Mouse (Mus musculus): ENCODE measurements around the gene Gapt. TPM values are rescaled to one million over a fixed set of nuclear protein-coding genes. Genes with fewer than 3 reads are reported as not detected.

Gene Gapt
- total and polyA plus RNA-seq, 2 experiments: 0.11 TPM; not detected in 1

- no peak for DNase-seq (ENCODE audit: extremely low read depth, low read depth, low spot score)
- Histone ChIP-seq H3K27me3 (ENCODE audit: control insufficient read depth, insufficient read depth, low read length) (no peaks in the 10 kb centered on the region), H3K79me2 (ENCODE audit: control insufficient read depth, insufficient read depth, low read length) (no peaks in the 10 kb centered on the region; the same call in 1 of the 2 replicates), H3K27ac (replicated peaks; ENCODE audit: insufficient read depth, low read depth, low read length) (no peak overlapping the region), H3K4me1 (ENCODE audit: control insufficient read depth, insufficient read depth, low read length) (peaks cover 11% of the 10 kb centered on the region; the same call in 1 of the 2 replicates), H3K36me3 (ENCODE audit: control insufficient read depth, insufficient read depth, low read length) (peaks cover 46% of the 10 kb centered on the region), H3K9ac (ENCODE audit: low read depth, low read length) (peak overlapping the region; percentile 12; the same call in 1 of the 2 replicates), H3K4me3 (ENCODE audit: insufficient read depth, low read depth, low read length) (no peak overlapping the region)
- 77% methylated on average over 24 of the region's 24 CpGs for WGBS
- TF ChIP-seq CTCF (IDR thresholded peaks at IDR 0.05; ENCODE audit: low read depth, low read length): no peak
Measured at GRCm38 (mm10) chr13:110398513-110399270, 41.7 kb upstream of the Gapt start.

- H3K79me2 ChIP-seq (ENCODE audit: control insufficient read depth, insufficient read depth, low read length): no peaks in the 10 kb centered on the region; the same call in 1 of the 2 replicates
- DNase-seq (ENCODE audit: extremely low read depth, low read depth, low spot score): peak; percentile 81
- H3K27me3 ChIP-seq (ENCODE audit: control insufficient read depth, insufficient read depth, low read length): no peaks in the 10 kb centered on the region
- peak overlapping the region; percentile 36 for H3K9ac ChIP-seq (ENCODE audit: low read depth, low read length)
- H3K36me3 ChIP-seq (ENCODE audit: control insufficient read depth, insufficient read depth, low read length): peaks cover 46% of the 10 kb centered on the region
- 41% methylated on average over 8 of the region's 8 CpGs for WGBS
- TF ChIP-seq CTCF (IDR thresholded peaks at IDR 0.05; ENCODE audit: low read depth, low read length) (no peak), POLR2A (IDR thresholded peaks at IDR 0.05; ENCODE audit: extremely low read depth, insufficient read depth, low read length) (no peak)
- H3K27ac ChIP-seq (replicated peaks; ENCODE audit: insufficient read depth, low read depth, low read length): peak overlapping the region; percentile 11; the same call in 1 of the 2 replicates
- peak overlapping the region; percentile 26 for H3K4me3 ChIP-seq (ENCODE audit: insufficient read depth, low read depth, low read length)
- H3K4me1 ChIP-seq (ENCODE audit: control insufficient read depth, insufficient read depth, low read length): peaks cover 11% of the 10 kb centered on the region; the same call in 1 of the 2 replicates
Measured at GRCm38 (mm10) chr13:110397750-110398149, 40.8 kb upstream of the Gapt start.

- no peak overlapping the region; the same call in 1 of the 2 replicates for H3K27ac ChIP-seq (replicated peaks; ENCODE audit: insufficient read depth, low read depth, low read length)
- H3K4me1 ChIP-seq (ENCODE audit: control insufficient read depth, insufficient read depth, low read length): peaks cover 11% of the 10 kb centered on the region; the same call in 1 of the 2 replicates
- TF ChIP-seq POLR2A (IDR thresholded peaks at IDR 0.05; ENCODE audit: extremely low read depth, insufficient read depth, low read length) (no peak), CTCF (IDR thresholded peaks at IDR 0.05; ENCODE audit: low read depth, low read length) (no peak)
- peak overlapping the region; percentile 70 for H3K4me3 ChIP-seq (ENCODE audit: insufficient read depth, low read depth, low read length)
- H3K27me3 ChIP-seq (ENCODE audit: control insufficient read depth, insufficient read depth, low read length): no peaks in the 10 kb centered on the region
- H3K36me3 ChIP-seq (ENCODE audit: control insufficient read depth, insufficient read depth, low read length): peaks cover 42% of the 10 kb centered on the region
- H3K9ac ChIP-seq (ENCODE audit: low read depth, low read length): peak overlapping the region; percentile 90
- WGBS: 8% methylated on average over 21 of the region's 21 CpGs
- no peaks in the 10 kb centered on the region; the same call in 1 of the 2 replicates for H3K79me2 ChIP-seq (ENCODE audit: control insufficient read depth, insufficient read depth, low read length)
- DNase-seq (ENCODE audit: extremely low read depth, low read depth, low spot score): peak; percentile 69
Measured at GRCm38 (mm10) chr13:110395916-110396685, 39.1 kb upstream of the Gapt start.

- peak overlapping the region; percentile 80 for H3K27ac ChIP-seq (replicated peaks; ENCODE audit: insufficient read depth, low read depth, low read length)
- H3K27me3 ChIP-seq (ENCODE audit: control insufficient read depth, insufficient read depth, low read length): no peaks in the 10 kb centered on the region
- no peak for DNase-seq (ENCODE audit: extremely low read depth, low read depth, low spot score)
- TF ChIP-seq CTCF (IDR thresholded peaks at IDR 0.05; ENCODE audit: low read depth, low read length): no peak
- no peak for TF ChIP-seq POLR2A (IDR thresholded peaks at IDR 0.05; ENCODE audit: extremely low read depth, insufficient read depth, low read length)
- peaks cover 11% of the 10 kb centered on the region; the same call in 1 of the 2 replicates for H3K4me1 ChIP-seq (ENCODE audit: control insufficient read depth, insufficient read depth, low read length)
- H3K4me3 ChIP-seq (ENCODE audit: insufficient read depth, low read depth, low read length): peak overlapping the region; percentile 70
- peaks cover 35% of the 10 kb centered on the region for H3K36me3 ChIP-seq (ENCODE audit: control insufficient read depth, insufficient read depth, low read length)
- no peaks in the 10 kb centered on the region; the same call in 1 of the 2 replicates for H3K79me2 ChIP-seq (ENCODE audit: control insufficient read depth, insufficient read depth, low read length)
- H3K9ac ChIP-seq (ENCODE audit: low read depth, low read length): peak overlapping the region; percentile 90
- 0% methylated on average over 40 of the region's 41 CpGs for WGBS
Measured at GRCm38 (mm10) chr13:110395179-110395794, 38.3 kb upstream of the Gapt start.

GRCm38 (mm10) chr13:110394291-110395178 is 37.5 kb upstream of the Gapt start, which contains the start of gene Plk2:
Gene Plk2 (plus strand): TSS chr13:110395046.
- WGBS: under 1% methylated on average over 71 of the region's 71 CpGs
- H3K4me1 ChIP-seq (ENCODE audit: control insufficient read depth, insufficient read depth, low read length): peaks cover 11% of the 10 kb centered on the region; the same call in 1 of the 2 replicates
- peak; percentile 88 for DNase-seq (ENCODE audit: extremely low read depth, low read depth, low spot score)
- H3K27me3 ChIP-seq (ENCODE audit: control insufficient read depth, insufficient read depth, low read length): no peaks in the 10 kb centered on the region
- peak within 1 kb of the TSS; percentile 90 for H3K9ac ChIP-seq (ENCODE audit: low read depth, low read length)
- peak; percentile 100 for TF ChIP-seq POLR2A (IDR thresholded peaks at IDR 0.05; ENCODE audit: extremely low read depth, insufficient read depth, low read length)
- peak; percentile 53 for TF ChIP-seq CTCF (IDR thresholded peaks at IDR 0.05; ENCODE audit: low read depth, low read length)
- peaks cover 28% of the 10 kb centered on the region for H3K36me3 ChIP-seq (ENCODE audit: control insufficient read depth, insufficient read depth, low read length)
- H3K79me2 ChIP-seq (ENCODE audit: control insufficient read depth, insufficient read depth, low read length): no peaks in the 10 kb centered on the region; the same call in 1 of the 2 replicates
- peak within 1 kb of the TSS; percentile 83 for H3K27ac ChIP-seq (replicated peaks; ENCODE audit: insufficient read depth, low read depth, low read length)
- H3K4me3 ChIP-seq (ENCODE audit: insufficient read depth, low read depth, low read length): peak within 1 kb of the TSS; percentile 70
